Mouse (Mus musculus) forelimb bud, embryonic 11.5 days (tissue): Measurements from ENCODE around the gene 1700016C15Rik.

Experiments used
- DNase-seq: peaks from one replicate; pipeline ENCODE4 v3.0.0-alpha.2; 2012; ENCODE audit warnings: low read depth, low spot score

1700016C15Rik gene

GRCm38 (mm10) chr1:177717057-177717835 is 12.4 kb upstream of the 1700016C15Rik start:
- no peak for DNase-seq

- no peak for DNase-seq
These were observed 11.1 kb upstream of the 1700016C15Rik start for GRCm38 (mm10) chr1:177718340-177719028.

- DNase-seq = no peak
These were observed 10.6 kb upstream of the 1700016C15Rik start for GRCm38 (mm10) chr1:177719029-177719427.

GRCm38 (mm10) chr1:177723786-177724185 is 5.8 kb upstream of the 1700016C15Rik start:
- DNase-seq = no peak

- no peak for DNase-seq
These were observed 2.7 kb upstream of the 1700016C15Rik start for GRCm38 (mm10) chr1:177726870-177727269.

- DNase-seq = no peak
These were observed 1.6 kb upstream of the 1700016C15Rik start for GRCm38 (mm10) chr1:177727883-177728525.

- DNase-seq = no peak
These were observed 2.4 kb downstream of the 1700016C15Rik start for GRCm38 (mm10) chr1:177731973-177732372.

GRCm38 (mm10) chr1:177737505-177738105 is 8.0 kb downstream of the 1700016C15Rik start:
- DNase-seq = no peak

- DNase-seq = no peak
These were observed 11.1 kb downstream of the 1700016C15Rik start for GRCm38 (mm10) chr1:177740707-177741106.

- DNase-seq = no peak
These were observed 12.5 kb downstream of the 1700016C15Rik start for GRCm38 (mm10) chr1:177742119-177742518.

- no peak for DNase-seq
These were observed 15.1 kb downstream of the 1700016C15Rik start for GRCm38 (mm10) chr1:177744521-177745325.

GRCm38 (mm10) chr1:177747869-177748540 is 18.4 kb downstream of the 1700016C15Rik start:
- no peak for DNase-seq

- DNase-seq = no peak
These were observed 23.9 kb downstream of the 1700016C15Rik start for GRCm38 (mm10) chr1:177753496-177753895.

- peak; percentile 67 for DNase-seq
These were observed 27.6 kb downstream of the 1700016C15Rik start for GRCm38 (mm10) chr1:177757249-177757648.

- no peak for DNase-seq
These were observed 39.3 kb downstream of the 1700016C15Rik start for GRCm38 (mm10) chr1:177768931-177769330.

GRCm38 (mm10) chr1:177777397-177777796 is 47.8 kb downstream of the 1700016C15Rik start:
- no peak for DNase-seq

- DNase-seq = no peak
These were observed 63.2 kb downstream of the 1700016C15Rik start for GRCm38 (mm10) chr1:177792835-177793234.

GRCm38 (mm10) chr1:177794866-177795265 is 65.3 kb downstream of the 1700016C15Rik start:
- peak; percentile 6 for DNase-seq

GRCm38 (mm10) chr1:177795421-177796192 is 66.0 kb downstream of the 1700016C15Rik start:
- peak; percentile 53 for DNase-seq
